Mouse (Mus musculus): ENCODE measurements around the gene Cdcp1. TPM values are rescaled to one million over a fixed set of nuclear protein-coding genes. Genes with fewer than 3 reads are reported as not detected.
A peak's percentile ranks its signal among the peaks of the same experiment; 100 is the strongest.

Cdcp1 gene
- polyA plus RNA-seq, 1 experiment from 2014 or later: 0.16 TPM

- ATAC-seq (ENCODE audit: low FRiP score): no peak
- 73% methylated on average over 4 of the region's 4 CpGs for WGBS
- H3K4me3 ChIP-seq: no peak overlapping the region
- peaks cover 9% of the 10 kb centered on the region; the same call in 1 of the 2 replicates for H3K4me1 ChIP-seq (replicated peaks)
- no peak overlapping the region for H3K4me2 ChIP-seq
- no peaks in the 10 kb centered on the region for H3K27me3 ChIP-seq
- H3K9ac ChIP-seq: no peak overlapping the region
- H3K36me3 ChIP-seq: peaks cover 79% of the 10 kb centered on the region
- peak overlapping the region; percentile 58 for H3K27ac ChIP-seq
- H3K9me3 ChIP-seq: peaks cover 5% of the 10 kb centered on the region; the same call in 1 of the 2 replicates
Measured at GRCm38 (mm10) chr9:123139887-123140614, 75.8 kb downstream of the Cdcp1 start.

DNA sequence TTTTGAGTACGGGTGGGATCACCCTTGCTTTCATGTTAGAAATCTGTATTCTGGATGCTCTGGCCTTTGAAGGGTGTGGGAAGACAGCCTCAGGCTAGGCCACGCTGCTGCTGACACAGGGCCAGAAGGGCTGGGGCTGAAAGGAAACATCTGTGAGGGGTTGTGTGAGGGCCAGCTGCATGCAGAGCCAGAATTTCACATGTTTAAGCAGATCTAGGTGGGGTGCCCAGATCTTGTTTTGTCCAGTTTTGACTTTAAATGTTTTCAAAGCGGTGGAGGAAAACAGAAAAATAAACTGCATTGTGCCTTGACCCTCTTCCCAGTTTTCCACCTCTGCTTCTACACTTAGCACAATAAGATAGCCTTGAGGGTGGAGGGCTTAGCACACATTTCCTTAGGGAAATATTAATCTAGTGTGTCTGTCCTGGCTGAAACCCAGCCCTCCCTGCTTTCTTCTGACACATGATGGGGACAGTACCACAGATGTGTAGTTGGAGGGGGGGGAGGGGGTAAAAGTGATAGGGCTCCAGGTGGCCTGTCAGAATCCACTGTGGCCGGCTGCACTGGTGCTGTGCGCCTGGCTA, 76.9 kb downstream of the Cdcp1 start:
- H3K4me1 ChIP-seq (replicated peaks): peaks cover 9% of the 10 kb centered on the region; the same call in 1 of the 2 replicates
- no peak overlapping the region for H3K4me2 ChIP-seq
- peak overlapping the region; percentile 58 for H3K27ac ChIP-seq
- no peaks in the 10 kb centered on the region for H3K27me3 ChIP-seq
- H3K36me3 ChIP-seq: peaks cover 84% of the 10 kb centered on the region
- H3K4me3 ChIP-seq: no peak overlapping the region
- peaks cover 5% of the 10 kb centered on the region; the same call in 1 of the 2 replicates for H3K9me3 ChIP-seq
- no peak for ATAC-seq (ENCODE audit: low FRiP score)
- 56% methylated on average over 5 of the region's 5 CpGs for WGBS
- H3K9ac ChIP-seq: no peak overlapping the region

DNA sequence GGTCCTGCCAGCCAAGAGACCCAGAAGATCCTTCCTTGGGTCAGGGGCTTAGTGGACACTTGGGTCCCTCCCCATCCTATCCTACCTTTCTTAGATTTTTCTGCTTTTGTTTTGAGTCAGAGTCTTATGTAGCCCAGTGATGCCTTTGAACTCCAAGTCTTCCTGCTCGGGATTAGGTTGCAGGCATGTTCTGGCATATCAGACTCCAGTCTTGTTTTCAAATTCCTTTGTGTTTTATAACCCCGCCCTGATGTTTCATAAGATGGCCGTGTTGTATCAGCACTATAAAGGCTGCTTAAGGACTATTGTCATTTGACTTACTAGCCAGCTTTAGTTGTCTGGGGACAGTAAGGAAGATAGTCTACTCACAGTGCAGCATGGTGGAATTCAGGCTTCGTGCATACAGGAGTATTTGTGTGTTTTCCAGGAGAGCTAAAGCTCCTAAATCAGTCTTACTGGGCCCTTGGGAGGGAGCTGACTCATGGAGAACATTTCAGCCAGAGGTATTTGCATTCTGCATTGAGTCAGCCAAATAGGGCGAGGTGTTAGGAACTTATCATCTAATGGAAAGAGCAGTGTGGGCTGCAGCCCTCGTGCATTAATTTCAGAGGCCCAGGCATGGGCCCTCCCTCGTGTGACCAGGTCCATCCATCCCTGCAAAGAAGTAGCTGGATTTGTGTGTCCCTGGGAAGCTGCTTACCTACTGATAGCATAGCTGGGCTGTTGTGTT, 78.7 kb downstream of the Cdcp1 start:
- H3K4me3 ChIP-seq: no peak overlapping the region
- H3K27me3 ChIP-seq: no peaks in the 10 kb centered on the region
- WGBS: 87% methylated on average over 7 of the region's 7 CpGs
- no peak for ATAC-seq (ENCODE audit: low FRiP score)
- H3K4me2 ChIP-seq: no peak overlapping the region
- H3K9ac ChIP-seq: no peak overlapping the region
- peaks cover 86% of the 10 kb centered on the region for H3K36me3 ChIP-seq
- H3K4me1 ChIP-seq (replicated peaks): peaks cover 9% of the 10 kb centered on the region; the same call in 1 of the 2 replicates
- H3K9me3 ChIP-seq: no peaks in the 10 kb centered on the region
- no peak overlapping the region for H3K27ac ChIP-seq

DNA sequence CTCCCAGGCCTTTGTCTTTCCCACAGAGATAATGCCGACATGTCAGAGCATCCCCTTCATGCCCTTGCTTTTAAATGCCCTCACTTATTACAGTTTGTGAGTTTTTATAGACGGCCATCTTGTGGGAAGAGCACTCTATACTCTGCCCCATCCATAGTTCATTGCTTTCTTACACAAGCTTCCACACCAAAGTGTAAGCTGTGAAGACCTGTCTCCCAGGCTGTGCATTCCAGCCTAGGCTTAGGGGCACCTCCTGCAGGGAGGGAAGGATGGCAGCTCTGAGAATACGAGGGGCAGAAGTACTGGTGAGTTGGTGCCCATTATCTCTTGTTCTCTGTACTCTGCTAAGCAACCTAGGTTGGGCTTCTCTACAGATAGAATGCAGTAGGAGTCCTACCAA, 82.8 kb downstream of the Cdcp1 start:
- H3K4me1 ChIP-seq (replicated peaks): no peaks in the 10 kb centered on the region
- no peak overlapping the region for H3K27ac ChIP-seq
- peaks cover 98% of the 10 kb centered on the region for H3K36me3 ChIP-seq
- H3K4me3 ChIP-seq: no peak overlapping the region
- no peak overlapping the region for H3K9ac ChIP-seq
- no peaks in the 10 kb centered on the region for H3K27me3 ChIP-seq
- H3K9me3 ChIP-seq: no peaks in the 10 kb centered on the region
- WGBS: 94% methylated on average over 3 of the region's 3 CpGs
- no peak for ATAC-seq (ENCODE audit: low FRiP score)
- H3K4me2 ChIP-seq: no peak overlapping the region

GRCm38 (mm10) chr9:123127663-123128062, 88.2 kb downstream of the Cdcp1 start:
- 95% methylated on average over 6 of the region's 6 CpGs for WGBS
- peaks cover 72% of the 10 kb centered on the region for H3K36me3 ChIP-seq

DNA sequence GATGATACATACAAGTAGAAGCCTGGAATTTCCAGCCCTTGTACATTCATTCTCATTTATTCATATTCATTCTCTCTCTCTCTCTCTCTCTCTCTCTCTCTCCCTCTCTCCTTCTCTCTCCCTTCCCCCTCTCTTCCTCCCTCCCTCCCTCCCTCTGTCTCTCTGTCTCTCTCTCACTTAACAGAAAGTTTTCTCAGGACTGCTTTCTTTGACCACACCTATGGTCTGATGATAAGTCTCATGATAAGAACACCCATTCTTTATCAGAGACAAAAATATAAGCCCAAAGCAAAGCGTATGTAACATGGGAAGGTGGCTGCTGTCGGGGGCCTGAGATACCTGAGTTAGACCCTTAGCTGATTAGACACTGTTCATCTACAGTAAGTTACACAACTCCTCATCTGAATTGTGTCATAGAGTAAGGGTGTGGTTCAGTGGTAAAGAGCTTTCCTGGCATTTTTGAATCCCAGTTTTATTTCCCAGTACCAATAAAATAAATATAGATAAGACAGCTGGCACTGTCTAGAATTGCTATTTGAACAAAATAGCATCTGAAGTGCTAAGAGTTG, 91.3 kb downstream of the Cdcp1 start:
- H3K27me3 ChIP-seq: no peaks in the 10 kb centered on the region
- H3K4me3 ChIP-seq: no peak overlapping the region
- peaks cover 71% of the 10 kb centered on the region for H3K36me3 ChIP-seq
- no peaks in the 10 kb centered on the region for H3K4me1 ChIP-seq (replicated peaks)
- no peak overlapping the region for H3K27ac ChIP-seq
- ATAC-seq (ENCODE audit: low FRiP score): no peak
- H3K9ac ChIP-seq: no peak overlapping the region
- no peak overlapping the region for H3K4me2 ChIP-seq
- 97% methylated on average over 2 of the region's 2 CpGs for WGBS
- no peaks in the 10 kb centered on the region for H3K9me3 ChIP-seq

More at GRCm38 (mm10) chr9:123127663-123128062, 88.2 kb downstream of the Cdcp1 start:
- Histone ChIP-seq H3K27me3 (no peaks in the 10 kb centered on the region), H3K9ac (no peak overlapping the region), H3K4me3 (no peak overlapping the region), H3K4me2 (no peak overlapping the region), H3K4me1 (replicated peaks) (no peaks in the 10 kb centered on the region), H3K27ac (no peak overlapping the region), H3K9me3 (no peaks in the 10 kb centered on the region)
- no peak for ATAC-seq (ENCODE audit: low FRiP score)

- ATAC-seq (ENCODE audit: low FRiP score): no peak
- Histone ChIP-seq H3K4me1 (replicated peaks) (no peaks in the 10 kb centered on the region), H3K4me2 (no peak overlapping the region), H3K9ac (no peak overlapping the region), H3K36me3 (peaks cover 71% of the 10 kb centered on the region), H3K27me3 (no peaks in the 10 kb centered on the region), H3K27ac (no peak overlapping the region), H3K9me3 (no peaks in the 10 kb centered on the region), H3K4me3 (no peak overlapping the region)
- WGBS: 92% methylated on average over 6 of the region's 6 CpGs
Measured at GRCm38 (mm10) chr9:123123571-123124412, 92.0 kb downstream of the Cdcp1 start.

DNA sequence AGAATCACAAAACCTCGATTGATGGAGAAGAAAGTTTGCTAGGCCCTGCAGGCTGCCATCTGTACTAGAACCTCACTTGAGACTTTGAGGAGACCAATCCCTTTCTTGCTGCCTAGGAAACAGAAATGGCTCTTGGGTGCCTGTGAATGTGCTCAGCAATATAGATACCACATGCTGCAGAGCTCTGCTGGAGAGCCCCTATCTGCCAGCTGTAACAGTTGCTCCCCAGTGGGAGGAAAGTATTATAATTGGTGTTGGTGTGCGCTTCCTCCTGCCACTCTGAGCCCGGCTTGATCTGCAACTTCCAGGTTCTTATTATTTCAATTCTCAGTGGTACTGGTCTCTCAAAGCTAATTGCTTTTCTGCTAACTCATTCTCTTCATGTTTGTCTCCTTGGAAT, 92.8 kb downstream of the Cdcp1 start:
- Histone ChIP-seq H3K9ac (no peak overlapping the region), H3K4me1 (replicated peaks) (no peaks in the 10 kb centered on the region), H3K27ac (no peak overlapping the region), H3K9me3 (no peaks in the 10 kb centered on the region), H3K4me2 (no peak overlapping the region), H3K27me3 (no peaks in the 10 kb centered on the region), H3K4me3 (no peak overlapping the region), H3K36me3 (peaks cover 67% of the 10 kb centered on the region)
- no peak for ATAC-seq (ENCODE audit: low FRiP score)
- WGBS: 93% methylated on average over 3 of the region's 3 CpGs

Other genes starting within 250 kb of the Cdcp1 start
- gene Tmem42, start 194.7 kb downstream of the Cdcp1 start, polyA plus RNA-seq (2015; fragmentation: Nextera tagmentation; extraction: Ambion mirVana): 23.8 and 25.0 TPM in 2 replicates
- gene Tgm4, start 181.3 kb downstream of the Cdcp1 start, polyA plus RNA-seq (2015; fragmentation: Nextera tagmentation; extraction: Ambion mirVana): 0.48 and 0.55 TPM in 2 replicates
- 81.8 TPM in 2 replicates for gene Zdhhc3, start 102.8 kb downstream of the Cdcp1 start, polyA plus RNA-seq (2015; fragmentation: Nextera tagmentation; extraction: Ambion mirVana)
- 75.8 and 78.1 TPM in 2 replicates for gene Exosc7, start 102.8 kb downstream of the Cdcp1 start, polyA plus RNA-seq (2015; fragmentation: Nextera tagmentation; extraction: Ambion mirVana)
- gene Clec3b, start 65.1 kb downstream of the Cdcp1 start, polyA plus RNA-seq (2015; fragmentation: Nextera tagmentation; extraction: Ambion mirVana): 0.62 and 0.93 TPM in 2 replicates
- gene Tmem158, start 44.7 kb upstream of the Cdcp1 start, polyA plus RNA-seq (2015; fragmentation: Nextera tagmentation; extraction: Ambion mirVana): 22.0 and 24.5 TPM in 2 replicates
- 924 and 941 TPM in 2 replicates for gene Lars2, start 150.9 kb upstream of the Cdcp1 start, polyA plus RNA-seq (2015; fragmentation: Nextera tagmentation; extraction: Ambion mirVana)

All from hindbrain, embryonic 13.5 days (tissue).